Mouse (Mus musculus) liver, embryonic 12.5 days (tissue): ENCODE results near the gene Ddx43. TPM values are rescaled to one million over a fixed set of nuclear protein-coding genes. Genes with fewer than 3 reads are reported as not detected.

Experiments
- ATAC-seq: fragments of 200-750 bp; cut with Nextera tagmentation; 2 replicates; pipeline ENCODE4 v1.8.0; 2017; ENCODE audit warnings: moderate number of reproducible peaks, mild to moderate bottlenecking, moderate library complexity
- H3K27ac ChIP-seq: fragments of 300-500 bp; sonication (generic); 2 replicates; pipeline ENCODE4 v1.5.1; 2016; ENCODE audit warnings: mild to moderate bottlenecking
- H3K27me3 ChIP-seq: fragments of 300-500 bp; sonication (generic); replicated peaks from 2 replicates; pipeline ENCODE4 v1.6.1; 2016; ENCODE audit warnings: mild to moderate bottlenecking, moderate library complexity
- H3K36me3 ChIP-seq: fragments of 300-500 bp; sonication (generic); 2 replicates; pipeline ENCODE4 v1.6.1; 2016; ENCODE audit warnings: mild to moderate bottlenecking, moderate library complexity
- H3K4me1 ChIP-seq: fragments of 300-500 bp; sonication (generic); 2 replicates; pipeline ENCODE4 v1.6.1; 2016
- H3K4me2 ChIP-seq: fragments of 300-500 bp; sonication (generic); 2 replicates; pipeline ENCODE4 v1.6.1; 2016; ENCODE audit warnings: mild to moderate bottlenecking, moderate library complexity
- H3K4me3 ChIP-seq: fragments of 300-500 bp; sonication (generic); 2 replicates; pipeline ENCODE4 v1.5.1; 2016; ENCODE audit warnings: mild to moderate bottlenecking, moderate library complexity
- H3K9ac ChIP-seq: fragments of 300-500 bp; sonication (generic); 2 replicates; pipeline ENCODE4 v1.6.1; 2016; ENCODE audit warnings: mild to moderate bottlenecking, moderate library complexity
- H3K9me3 ChIP-seq: fragments of 300-500 bp; sonication (generic); replicated peaks from 2 replicates; pipeline ENCODE4 v1.6.1; 2016; ENCODE audit warnings: mild to moderate bottlenecking, moderate library complexity
- WGBS: fragments of 180-500 bp; shearing (Covaris S2); methylation state at CpG from one replicate; pipeline ENCODE4 v1.1.7; 2016; ENCODE audit not compliant: insufficient replicate concordance; 5-methylcytosine and 5-hydroxymethylcytosine counted together
- polyA plus RNA-seq: library from polyadenylated mRNA; unstranded; fragments of >200 nt; fragmentation: Nextera tagmentation; extraction: Ambion mirVana; gene quantifications from 2 replicates; pipeline ENCODE4 v1.2.1, GENCODE M21; 2016

Gene Ddx43
- polyA plus RNA-seq, 1 experiment from 2014 or later, result not detected

GRCm38 (mm10) chr9:78428185-78428584, 32.6 kb downstream of the Ddx43 start:
- Histone ChIP-seq H3K4me3 (peak overlapping the region; percentile 48; the same call in 1 of the 2 replicates), H3K27me3 (peaks cover 4% of the 10 kb centered on the region), H3K9me3 (no peaks in the 10 kb centered on the region), H3K36me3 (no peaks in the 10 kb centered on the region), H3K4me2 (peak overlapping the region; percentile 69), H3K9ac (no peak overlapping the region), H3K4me1 (peaks cover 18% of the 10 kb centered on the region), H3K27ac (peak overlapping the region; percentile 4; the same call in 1 of the 2 replicates)
- peak; percentile 49; the same call in 1 of the 2 replicates for ATAC-seq
- WGBS, result 29% methylated on average over 6 of the region's 6 CpGs

GRCm38 (mm10) chr9:78428870-78429432, 33.4 kb downstream of the Ddx43 start:
- Histone ChIP-seq H3K27me3 (peaks cover 4% of the 10 kb centered on the region), H3K27ac (no peak overlapping the region), H3K4me3 (no peak overlapping the region), H3K9ac (no peak overlapping the region), H3K4me2 (no peak overlapping the region), H3K36me3 (no peaks in the 10 kb centered on the region), H3K4me1 (peaks cover 18% of the 10 kb centered on the region), H3K9me3 (no peaks in the 10 kb centered on the region)
- WGBS, result 72% methylated on average over 4 of the region's 4 CpGs
- ATAC-seq, result no peak

GRCm38 (mm10) chr9:78429551-78429950, 34.0 kb downstream of the Ddx43 start:
- H3K4me1 ChIP-seq, result peaks cover 18% of the 10 kb centered on the region
- H3K27me3 ChIP-seq, result peaks cover 4% of the 10 kb centered on the region
- no peak for ATAC-seq
- H3K27ac ChIP-seq, result no peak overlapping the region
- H3K4me2 ChIP-seq, result no peak overlapping the region
- no peak overlapping the region for H3K4me3 ChIP-seq
- H3K9ac ChIP-seq, result no peak overlapping the region
- H3K36me3 ChIP-seq, result no peaks in the 10 kb centered on the region
- H3K9me3 ChIP-seq, result no peaks in the 10 kb centered on the region
- 58% methylated on average over 2 of the region's 2 CpGs for WGBS

- Histone ChIP-seq H3K4me3 (no peak overlapping the region), H3K27ac (no peak overlapping the region), H3K36me3 (no peaks in the 10 kb centered on the region), H3K4me1 (peaks cover 18% of the 10 kb centered on the region), H3K27me3 (peaks cover 4% of the 10 kb centered on the region), H3K9ac (no peak overlapping the region), H3K4me2 (no peak overlapping the region), H3K9me3 (no peaks in the 10 kb centered on the region)
- ATAC-seq, result no peak
- 54% methylated on average over 6 of the region's 6 CpGs for WGBS
Measured at GRCm38 (mm10) chr9:78430486-78430885, 34.9 kb downstream of the Ddx43 start.

- H3K27me3 ChIP-seq, result no peaks in the 10 kb centered on the region; the same call in 1 of the 2 replicates
- no peak overlapping the region for H3K4me2 ChIP-seq
- H3K36me3 ChIP-seq, result no peaks in the 10 kb centered on the region
- H3K4me1 ChIP-seq, result peaks cover 13% of the 10 kb centered on the region
- 84% methylated on average over 5 of the region's 5 CpGs for WGBS
- no peak overlapping the region for H3K9ac ChIP-seq
- no peak overlapping the region for H3K4me3 ChIP-seq
- no peaks in the 10 kb centered on the region for H3K9me3 ChIP-seq
- ATAC-seq, result no peak
- H3K27ac ChIP-seq, result no peak overlapping the region
Measured at GRCm38 (mm10) chr9:78432471-78432870, 36.9 kb downstream of the Ddx43 start.

- no peak overlapping the region for H3K27ac ChIP-seq
- no peak for ATAC-seq
- no peak overlapping the region for H3K9ac ChIP-seq
Measured at GRCm38 (mm10) chr9:78439426-78439825, 43.8 kb downstream of the Ddx43 start.

GRCm38 (mm10) chr9:78442237-78442578, 46.6 kb downstream of the Ddx43 start:
- Histone ChIP-seq H3K27me3 (peaks cover 82% of the 10 kb centered on the region), H3K27ac (no peak overlapping the region), H3K4me1 (peaks cover 17% of the 10 kb centered on the region), H3K4me2 (peak overlapping the region; percentile 73), H3K9me3 (no peaks in the 10 kb centered on the region), H3K4me3 (peak overlapping the region; percentile 53), H3K36me3 (no peaks in the 10 kb centered on the region), H3K9ac (peak overlapping the region; percentile 42)
- WGBS, result 5% methylated on average over 9 of the region's 9 CpGs
- peak; percentile 27 for ATAC-seq

More at GRCm38 (mm10) chr9:78439426-78439825, 43.8 kb downstream of the Ddx43 start:
- WGBS, result 59% methylated on average over 5 of the region's 5 CpGs
- H3K4me1 ChIP-seq, result peaks cover 16% of the 10 kb centered on the region
- H3K4me2 ChIP-seq, result no peak overlapping the region
- H3K9me3 ChIP-seq, result no peaks in the 10 kb centered on the region
- H3K36me3 ChIP-seq, result no peaks in the 10 kb centered on the region
- H3K4me3 ChIP-seq, result no peak overlapping the region
- H3K27me3 ChIP-seq, result peaks cover 56% of the 10 kb centered on the region

GRCm38 (mm10) chr9:78442579-78443392, 47.2 kb downstream of the Ddx43 start, which contains the start of gene Cgas:
Gene Cgas, minus strand, starts transcription at chr9:78443237.
- Histone ChIP-seq H3K27ac (no peak within 1 kb of the TSS), H3K4me1 (peaks cover 23% of the 10 kb centered on the region)
- 3% methylated on average over 81 of the region's 81 CpGs for WGBS

GRCm38 (mm10) chr9:78447606-78447972, 52.0 kb downstream of the Ddx43 start:
- H3K27ac ChIP-seq, result no peak overlapping the region; the same call in 1 of the 2 replicates
- ATAC-seq, result 0 out of 2 replicates have a peak, but pooled peaks have one; percentile 8

More at GRCm38 (mm10) chr9:78442579-78443392, 47.2 kb downstream of the Ddx43 start, which contains the start of gene Cgas:
- Histone ChIP-seq H3K27me3 (peaks cover 83% of the 10 kb centered on the region), H3K9me3 (no peaks in the 10 kb centered on the region), H3K9ac (peak within 1 kb of the TSS; percentile 42), H3K36me3 (no peaks in the 10 kb centered on the region), H3K4me3 (peak within 1 kb of the TSS; percentile 53), H3K4me2 (peak within 1 kb of the TSS; percentile 73)
- ATAC-seq, result peak; percentile 38

GRCm38 (mm10) chr9:78447973-78448873, 52.6 kb downstream of the Ddx43 start, which contains the start of the genes Mto1 and Gm17324:
Gene Mto1, plus strand, starts transcription at chr9:78448208.
Gene Gm17324, minus strand, starts transcription at chr9:78448786.
- Histone ChIP-seq H3K36me3 (peaks cover 37% of the 10 kb centered on the region), H3K27me3 (peaks cover 40% of the 10 kb centered on the region), H3K4me3 (peak within 1 kb of the TSS; percentile 99), H3K9ac (peak within 1 kb of the TSS; percentile 97), H3K4me1 (peaks cover 32% of the 10 kb centered on the region), H3K4me2 (peak within 1 kb of the TSS; percentile 82), H3K9me3 (no peaks in the 10 kb centered on the region), H3K27ac (peak within 1 kb of the TSS; percentile 91)
- peak; percentile 89 for ATAC-seq
- under 1% methylated on average over 96 of the region's 96 CpGs for WGBS

More at GRCm38 (mm10) chr9:78447606-78447972, 52.0 kb downstream of the Ddx43 start:
- Histone ChIP-seq H3K36me3 (peaks cover 31% of the 10 kb centered on the region), H3K9me3 (no peaks in the 10 kb centered on the region), H3K4me2 (peak overlapping the region; percentile 82), H3K9ac (peak overlapping the region; percentile 97), H3K4me3 (peak overlapping the region; percentile 99), H3K4me1 (peaks cover 38% of the 10 kb centered on the region), H3K27me3 (peaks cover 46% of the 10 kb centered on the region)
- 39% methylated on average over 9 of the region's 9 CpGs for WGBS

- H3K4me3 ChIP-seq, result no peak overlapping the region
- H3K27me3 ChIP-seq, result peaks cover 18% of the 10 kb centered on the region
- H3K9me3 ChIP-seq, result no peaks in the 10 kb centered on the region
- ATAC-seq, result no peak
- 72% methylated on average over 5 of the region's 5 CpGs for WGBS
- no peak overlapping the region for H3K9ac ChIP-seq
- peaks cover 45% of the 10 kb centered on the region for H3K4me1 ChIP-seq
- H3K4me2 ChIP-seq, result no peak overlapping the region
- peaks cover 57% of the 10 kb centered on the region for H3K36me3 ChIP-seq
- H3K27ac ChIP-seq, result 0 out of 2 replicates have a peak overlapping the region, but pooled peaks have one; percentile 32
Measured at GRCm38 (mm10) chr9:78450404-78450803, 54.8 kb downstream of the Ddx43 start.
